Mouse (Mus musculus): ENCODE results near the gene Pfkfb1. TPM values are rescaled to one million over a fixed set of nuclear protein-coding genes. Genes with fewer than 3 reads are reported as not detected.
A peak's percentile ranks its signal among the peaks of the same experiment; 100 is the strongest.

Gene Pfkfb1
- polyA plus RNA-seq, 1 experiment from 2014 or later = 6.1 TPM

DNA sequence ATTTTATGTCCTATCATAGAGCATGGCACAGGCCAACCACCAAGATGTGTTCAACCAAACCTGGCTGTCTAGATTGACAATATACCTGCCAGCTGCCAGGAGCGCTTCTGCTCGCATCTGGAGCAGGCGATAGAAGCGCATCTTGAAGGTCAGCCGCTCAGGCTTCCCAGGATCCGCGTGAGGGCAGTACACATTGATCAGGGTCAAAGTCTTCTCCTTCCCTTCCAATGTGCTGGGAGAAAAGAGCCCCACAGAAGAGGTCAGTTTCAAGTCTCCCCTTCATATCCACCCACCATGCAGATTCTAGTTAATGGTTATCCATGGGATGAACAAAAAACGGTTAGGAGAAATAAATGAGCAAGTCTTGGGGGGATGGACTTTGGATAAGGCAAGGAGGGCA is 2.9 kb upstream of the Pfkfb1 start:
- Histone ChIP-seq H3K27me3 (replicated peaks; ENCODE audit: control insufficient read depth, insufficient read depth, low read length) (no peaks in the 10 kb centered on the region), H3K4me3 (replicated peaks; ENCODE audit: low read length) (no peak overlapping the region), H3K9me3 (ENCODE audit: control insufficient read depth, low read length) (no peaks in the 10 kb centered on the region), H3K9ac (replicated peaks; ENCODE audit: low read depth, low read length) (no peak overlapping the region), H3K4me2 (ENCODE audit: low read length) (no peak overlapping the region), H3K27ac (ENCODE audit: low read length) (no peak overlapping the region), H3K36me3 (ENCODE audit: control insufficient read depth, insufficient read depth) (peaks cover 6% of the 10 kb centered on the region; the same call in 1 of the 2 replicates), H3K4me1 (replicated peaks; ENCODE audit: control insufficient read depth, insufficient read depth, low read length) (no peaks in the 10 kb centered on the region)
- 94% methylated on average over 8 of the region's 8 CpGs for WGBS
- ATAC-seq = no peak

- Histone ChIP-seq H3K27me3 (replicated peaks; ENCODE audit: control insufficient read depth, insufficient read depth, low read length) (no peaks in the 10 kb centered on the region), H3K36me3 (ENCODE audit: control insufficient read depth, insufficient read depth) (no peaks in the 10 kb centered on the region), H3K4me1 (replicated peaks; ENCODE audit: control insufficient read depth, insufficient read depth, low read length) (no peaks in the 10 kb centered on the region), H3K27ac (ENCODE audit: low read length) (no peak within 1 kb of the TSS), H3K9ac (replicated peaks; ENCODE audit: low read depth, low read length) (no peak within 1 kb of the TSS), H3K4me2 (ENCODE audit: low read length) (no peak within 1 kb of the TSS), H3K4me3 (replicated peaks; ENCODE audit: low read length) (peak within 1 kb of the TSS; percentile 53; the same call in 1 of the 2 replicates), H3K9me3 (ENCODE audit: control insufficient read depth, low read length) (no peaks in the 10 kb centered on the region)
- ATAC-seq = no peak
- WGBS = 78% methylated on average over 5 of the region's 5 CpGs
Observed at GRCm38 (mm10) chrX:150589696-150590095, 1.7 kb downstream of the Pfkfb1 start, which contains the start of gene Apex2. Gene Apex2, minus strand, starts transcription at chrX:150589868.

GRCm38 (mm10) chrX:150593266-150594035 is 5.4 kb downstream of the Pfkfb1 start:
- Histone ChIP-seq H3K4me3 (replicated peaks; ENCODE audit: low read length) (no peak overlapping the region), H3K27ac (ENCODE audit: low read length) (no peak overlapping the region), H3K9me3 (ENCODE audit: control insufficient read depth, low read length) (no peaks in the 10 kb centered on the region), H3K4me1 (replicated peaks; ENCODE audit: control insufficient read depth, insufficient read depth, low read length) (no peaks in the 10 kb centered on the region), H3K36me3 (ENCODE audit: control insufficient read depth, insufficient read depth) (no peaks in the 10 kb centered on the region), H3K27me3 (replicated peaks; ENCODE audit: control insufficient read depth, insufficient read depth, low read length) (no peaks in the 10 kb centered on the region), H3K9ac (replicated peaks; ENCODE audit: low read depth, low read length) (no peak overlapping the region), H3K4me2 (ENCODE audit: low read length) (no peak overlapping the region)
- WGBS = 92% methylated on average over 12 of the region's 12 CpGs
- ATAC-seq = no peak

GRCm38 (mm10) chrX:150594176-150594575 is 6.1 kb downstream of the Pfkfb1 start:
- ATAC-seq = no peak
- H3K27ac ChIP-seq (ENCODE audit: low read length) = no peak overlapping the region
- H3K36me3 ChIP-seq (ENCODE audit: control insufficient read depth, insufficient read depth) = no peaks in the 10 kb centered on the region
- H3K9me3 ChIP-seq (ENCODE audit: control insufficient read depth, low read length) = no peaks in the 10 kb centered on the region
- H3K9ac ChIP-seq (replicated peaks; ENCODE audit: low read depth, low read length) = no peak overlapping the region
- H3K4me3 ChIP-seq (replicated peaks; ENCODE audit: low read length) = no peak overlapping the region
- no peaks in the 10 kb centered on the region for H3K27me3 ChIP-seq (replicated peaks; ENCODE audit: control insufficient read depth, insufficient read depth, low read length)
- WGBS = 94% methylated on average over 3 of the region's 3 CpGs
- H3K4me2 ChIP-seq (ENCODE audit: low read length) = no peak overlapping the region
- H3K4me1 ChIP-seq (replicated peaks; ENCODE audit: control insufficient read depth, insufficient read depth, low read length) = no peaks in the 10 kb centered on the region

DNA sequence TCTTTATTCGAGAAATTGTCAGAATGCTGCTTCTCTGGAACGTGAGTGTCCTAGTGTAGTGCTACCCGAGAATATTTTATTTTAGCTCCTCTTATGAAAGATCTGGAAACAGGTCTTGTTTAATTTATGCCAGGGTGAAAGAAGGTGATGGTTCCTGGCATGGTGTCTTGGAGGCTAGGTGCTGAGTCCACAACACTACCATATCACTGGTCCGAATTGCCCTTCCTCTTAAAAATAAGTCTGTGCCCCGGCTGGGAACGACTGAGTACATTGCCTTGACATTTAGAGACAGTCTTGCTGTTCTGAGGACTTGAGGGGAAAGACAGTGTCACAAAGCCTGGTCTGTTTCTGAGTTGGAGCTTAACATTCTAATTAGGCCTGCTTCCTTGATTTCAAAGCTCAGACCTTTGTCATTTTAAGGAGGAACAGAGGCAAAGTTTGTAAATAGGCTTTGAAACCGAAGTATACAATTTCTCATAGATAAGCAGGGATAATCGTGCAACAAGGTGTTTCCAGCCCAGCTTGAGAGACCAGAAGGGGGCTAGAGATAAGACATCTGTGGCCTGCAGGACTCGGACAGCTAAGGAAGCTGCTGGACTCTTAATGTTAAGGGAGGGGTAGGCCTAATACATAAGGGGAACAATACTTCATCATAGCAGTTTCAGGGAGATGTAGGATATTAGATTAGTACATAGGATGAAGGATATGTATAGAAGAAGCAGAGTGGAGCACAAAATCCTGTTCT is 7.2 kb downstream of the Pfkfb1 start:
- no peaks in the 10 kb centered on the region for H3K9me3 ChIP-seq (ENCODE audit: control insufficient read depth, low read length)
- H3K4me2 ChIP-seq (ENCODE audit: low read length) = no peak overlapping the region
- 77% methylated on average over 9 of the region's 9 CpGs for WGBS
- H3K4me3 ChIP-seq (replicated peaks; ENCODE audit: low read length) = no peak overlapping the region
- H3K27me3 ChIP-seq (replicated peaks; ENCODE audit: control insufficient read depth, insufficient read depth, low read length) = no peaks in the 10 kb centered on the region
- no peak overlapping the region for H3K9ac ChIP-seq (replicated peaks; ENCODE audit: low read depth, low read length)
- H3K4me1 ChIP-seq (replicated peaks; ENCODE audit: control insufficient read depth, insufficient read depth, low read length) = no peaks in the 10 kb centered on the region
- no peak overlapping the region for H3K27ac ChIP-seq (ENCODE audit: low read length)
- no peaks in the 10 kb centered on the region for H3K36me3 ChIP-seq (ENCODE audit: control insufficient read depth, insufficient read depth)
- ATAC-seq = no peak

DNA sequence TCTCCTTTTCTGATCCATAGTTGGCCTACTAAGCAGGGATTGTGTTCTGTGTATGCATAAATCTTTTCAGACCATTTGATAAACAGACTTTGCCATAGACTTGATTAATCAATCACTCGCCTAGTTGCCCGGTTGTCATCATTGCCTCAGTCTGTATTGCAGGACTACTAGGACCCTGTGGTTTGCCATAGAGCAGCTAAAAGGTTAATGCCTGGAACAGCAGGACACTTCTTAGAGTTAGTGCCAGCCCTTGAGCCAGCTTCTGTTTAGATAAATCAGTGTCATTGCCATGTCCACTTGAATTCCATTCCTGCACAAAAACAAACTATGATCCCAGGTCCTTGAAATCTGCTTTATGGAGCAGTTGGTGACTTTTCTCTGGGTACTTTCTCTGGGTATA is 10.9 kb downstream of the Pfkfb1 start:
- Histone ChIP-seq H3K27ac (ENCODE audit: low read length) (no peak overlapping the region), H3K4me2 (ENCODE audit: low read length) (no peak overlapping the region), H3K4me3 (replicated peaks; ENCODE audit: low read length) (no peak overlapping the region), H3K9ac (replicated peaks; ENCODE audit: low read depth, low read length) (no peak overlapping the region), H3K9me3 (ENCODE audit: control insufficient read depth, low read length) (no peaks in the 10 kb centered on the region), H3K36me3 (ENCODE audit: control insufficient read depth, insufficient read depth) (no peaks in the 10 kb centered on the region), H3K4me1 (replicated peaks; ENCODE audit: control insufficient read depth, insufficient read depth, low read length) (no peaks in the 10 kb centered on the region), H3K27me3 (replicated peaks; ENCODE audit: control insufficient read depth, insufficient read depth, low read length) (no peaks in the 10 kb centered on the region)
- ATAC-seq = no peak
- WGBS = 78% methylated on average over 2 of the region's 2 CpGs

- Histone ChIP-seq H3K4me3 (replicated peaks; ENCODE audit: low read length) (no peak overlapping the region), H3K4me1 (replicated peaks; ENCODE audit: control insufficient read depth, insufficient read depth, low read length) (no peaks in the 10 kb centered on the region), H3K4me2 (ENCODE audit: low read length) (no peak overlapping the region), H3K9me3 (ENCODE audit: control insufficient read depth, low read length) (no peaks in the 10 kb centered on the region), H3K9ac (replicated peaks; ENCODE audit: low read depth, low read length) (no peak overlapping the region), H3K36me3 (ENCODE audit: control insufficient read depth, insufficient read depth) (no peaks in the 10 kb centered on the region), H3K27ac (ENCODE audit: low read length) (no peak overlapping the region), H3K27me3 (replicated peaks; ENCODE audit: control insufficient read depth, insufficient read depth, low read length) (no peaks in the 10 kb centered on the region; the same call in 1 of the 2 replicates)
- 61% methylated on average over 1 of the region's 1 CpGs for WGBS
- ATAC-seq = no peak
Observed at GRCm38 (mm10) chrX:150636421-150636820, 48.4 kb downstream of the Pfkfb1 start.

DNA sequence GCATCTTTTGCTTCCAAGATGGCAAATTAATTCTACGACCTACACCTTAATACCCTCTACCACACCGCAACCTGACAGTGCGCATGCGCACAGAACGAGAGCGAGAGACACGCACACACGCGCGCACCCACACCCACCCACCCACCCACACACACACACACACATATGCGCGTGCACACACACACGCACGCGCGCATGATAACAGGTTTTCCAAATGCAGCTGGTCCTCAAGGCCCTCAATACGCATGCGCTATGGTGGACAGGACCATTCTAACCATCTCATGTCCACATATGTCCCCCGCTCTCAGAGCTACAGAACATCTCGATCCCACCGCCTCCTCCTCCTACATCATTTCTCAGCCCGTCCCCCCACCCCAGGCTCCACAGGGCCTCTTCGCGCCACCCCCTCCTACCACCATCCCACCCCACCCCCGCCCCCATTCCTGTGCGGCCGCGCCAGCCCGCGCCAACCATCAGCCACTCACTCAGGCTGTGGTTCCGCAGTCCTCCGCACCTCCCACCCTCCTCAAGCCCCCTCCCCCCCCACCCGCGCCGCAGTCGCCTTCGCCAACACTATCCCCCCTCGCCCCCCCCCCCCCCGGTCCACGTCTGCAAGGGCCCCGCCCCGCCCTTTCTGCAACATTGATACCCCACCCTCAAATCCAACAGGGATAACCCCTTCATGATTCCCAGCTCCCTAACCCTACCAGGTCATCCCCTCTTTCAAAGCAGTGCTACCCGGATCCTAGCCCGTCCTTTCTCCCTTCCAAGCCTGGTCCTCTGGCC is 68.3 kb downstream of the Pfkfb1 start:
- peak; percentile 66 for ATAC-seq
- Histone ChIP-seq H3K36me3 (ENCODE audit: control insufficient read depth, insufficient read depth) (peaks cover 3% of the 10 kb centered on the region; the same call in 1 of the 2 replicates), H3K4me2 (ENCODE audit: low read length) (peak overlapping the region; percentile 50), H3K9me3 (ENCODE audit: control insufficient read depth, low read length) (no peaks in the 10 kb centered on the region), H3K27ac (ENCODE audit: low read length) (peak overlapping the region; percentile 79), H3K9ac (replicated peaks; ENCODE audit: low read depth, low read length) (peak overlapping the region; percentile 66), H3K4me1 (replicated peaks; ENCODE audit: control insufficient read depth, insufficient read depth, low read length) (0 out of 2 replicates have a peak, but pooled peaks cover 2% of the 10 kb centered on the region), H3K4me3 (replicated peaks; ENCODE audit: low read length) (peak overlapping the region; percentile 53), H3K27me3 (replicated peaks; ENCODE audit: control insufficient read depth, insufficient read depth, low read length) (no peaks in the 10 kb centered on the region)
- WGBS = 37% methylated on average over 25 of the region's 44 CpGs

Measured in forebrain, embryonic 16.5 days (tissue).